Mouse (Mus musculus): ENCODE results near the gene Lcn10.

DNA sequence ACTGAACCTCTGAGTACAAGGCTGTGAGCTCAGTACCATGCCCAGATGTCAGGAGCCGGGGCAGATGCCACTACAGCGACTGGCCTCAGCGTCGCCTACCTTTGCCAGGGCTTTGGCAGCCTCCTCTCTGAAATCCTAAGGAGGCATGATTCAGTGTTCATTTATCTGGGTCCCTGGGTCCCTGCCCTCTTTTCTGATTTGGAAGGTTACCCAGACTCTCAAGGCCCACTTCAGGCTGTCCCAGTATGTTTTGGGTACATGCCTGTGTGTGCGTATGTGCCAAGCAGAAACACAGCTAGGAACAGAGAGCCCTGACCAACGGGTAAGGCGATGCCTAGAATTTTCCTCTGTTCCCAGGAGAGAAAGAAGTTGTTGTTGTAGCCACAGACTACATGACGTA is 22.2 kb upstream of the Lcn10 start:
- TF ChIP-seq CTCF (IDR thresholded peaks at IDR 0.05; ENCODE audit: control insufficient read depth, insufficient read depth, low read length) (no peak), POLR2A (IDR thresholded peaks at IDR 0.05; ENCODE audit: borderline replicate concordance, control insufficient read depth, low read depth, low read length) (no peak)

Data from bone marrow, adult 2 months (tissue).